Mouse (Mus musculus) lung, postnatal 0 days (tissue): ENCODE data around the gene Fgd2. TPM values are rescaled to one million over a fixed set of nuclear protein-coding genes. Genes with fewer than 3 reads are reported as not detected.
A peak's percentile ranks its signal among the peaks of the same experiment; 100 is the strongest.
"Not testable (repeated sequence)": the region's sequence is repeated elsewhere in the genome, so short reads cannot be mapped to it uniquely, and the experiment has no call there.

Experiments
- ATAC-seq: fragments of 200-750 bp; cut with Nextera tagmentation; 2 replicates; pipeline ENCODE4 v1.8.0; 2017; ENCODE audit warnings: moderate library complexity
- DNase-seq: peaks from one replicate; pipeline ENCODE4 v3.0.0-alpha.2; 2016; ENCODE audit warnings: low spot score
- H3K27ac ChIP-seq: fragments of 300-500 bp; sonication (generic); 2 replicates; pipeline ENCODE4 v1.5.1; 2014; ENCODE audit warnings: antibody characterized with exemption, mild to moderate bottlenecking, low read length, mixed read lengths
- H3K27me3 ChIP-seq: fragments of 300-500 bp; sonication (generic); replicated peaks from 2 replicates; pipeline ENCODE4 v1.6.1; 2014; ENCODE audit warnings: low read length, mixed read lengths; ENCODE audit not compliant: insufficient read depth
- H3K36me3 ChIP-seq: fragments of 300-500 bp; sonication (generic); 2 replicates; pipeline ENCODE4 v1.6.1; 2014; ENCODE audit warnings: low read length, mixed read lengths; ENCODE audit not compliant: insufficient read depth
- H3K4me1 ChIP-seq: fragments of 300-500 bp; sonication (generic); 2 replicates; pipeline ENCODE4 v1.6.1; 2014; ENCODE audit warnings: antibody characterized with exemption, low read depth, low read length, mixed read lengths; ENCODE audit not compliant: insufficient read depth
- H3K4me2 ChIP-seq: fragments of 300-500 bp; sonication (generic); replicated peaks from 2 replicates; pipeline ENCODE4 v1.6.1; 2014; ENCODE audit warnings: low read depth, mild to moderate bottlenecking, low read length, moderate library complexity, mixed read lengths
- H3K4me3 ChIP-seq: fragments of 300-500 bp; sonication (generic); 2 replicates; pipeline ENCODE4 v1.5.1; 2014; ENCODE audit warnings: low read depth, low read length
- H3K9ac ChIP-seq: fragments of 300-500 bp; sonication (generic); replicated peaks from 2 replicates; pipeline ENCODE4 v1.6.1; 2014; ENCODE audit warnings: low read depth, mild to moderate bottlenecking
- H3K9me3 ChIP-seq: fragments of 300-500 bp; sonication (generic); 2 replicates; pipeline ENCODE4 v1.6.1; 2016; ENCODE audit warnings: low read length, mixed read lengths
- CTCF ChIP-seq: IDR thresholded peaks from 2 replicates; pipeline ENCODE4 v1.5.1; 2016; ENCODE audit warnings: antibody characterized with exemption, mild to moderate bottlenecking
- EP300 ChIP-seq: IDR thresholded peaks from 2 replicates; pipeline ENCODE4 v1.6.1; 2016; ENCODE audit warnings: antibody characterized with exemption, mild to moderate bottlenecking, control low read depth
- WGBS: fragments of 180-500 bp; shearing (Covaris S2); extraction: QIAGEN DNeasy Blood & Tissue Kit; methylation state at CpG from one replicate; pipeline ENCODE4 v1.1.7; 2014; 5-methylcytosine and 5-hydroxymethylcytosine counted together
- polyA plus RNA-seq: library from polyadenylated mRNA; unstranded; fragments of >200 nt; fragmentation: Nextera tagmentation; extraction: Ambion mirVana; gene quantifications from 2 replicates; pipeline ENCODE4 v1.2.1, GENCODE M21; 2015

Gene Fgd2
- polyA plus RNA-seq, 1 experiment from 2014 or later: 11.9 TPM

DNA sequence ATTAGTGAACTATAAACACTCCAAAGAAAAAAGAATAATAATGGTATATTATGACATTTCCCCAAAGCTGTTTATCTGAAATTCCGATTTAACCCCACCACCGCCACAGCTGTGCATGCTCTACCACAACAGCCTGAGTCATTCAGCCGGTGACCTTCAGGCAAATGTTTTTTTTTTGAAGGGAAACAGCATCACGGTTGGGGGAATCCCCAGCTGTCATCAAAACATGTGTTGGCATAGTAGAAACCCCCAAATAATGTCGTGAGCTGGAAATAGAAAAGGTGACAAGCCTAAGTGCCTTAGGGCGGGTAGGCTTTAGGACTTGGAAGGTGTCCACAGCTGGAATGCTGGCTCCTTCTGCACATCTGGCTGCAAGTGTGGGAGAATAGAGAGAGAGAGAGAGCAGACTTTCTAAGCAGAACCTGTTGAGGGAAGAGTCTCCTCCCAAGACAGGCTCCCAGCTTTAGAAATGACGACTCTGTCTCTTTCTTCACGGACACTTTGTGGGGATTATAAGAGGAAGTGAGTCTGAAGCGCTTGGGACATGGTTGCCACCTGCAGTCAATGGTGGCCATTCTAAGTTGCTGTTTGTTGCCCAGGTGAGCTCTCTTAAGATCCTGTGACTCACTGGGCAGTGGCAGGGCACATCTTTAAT, 33.5 kb downstream of the Fgd2 start:
- no peak overlapping the region for H3K4me2 ChIP-seq
- no peak overlapping the region for H3K9ac ChIP-seq
- H3K27me3 ChIP-seq: no peaks in the 10 kb centered on the region
- H3K27ac ChIP-seq: peak overlapping the region; percentile 73
- H3K4me1 ChIP-seq: peaks cover 24% of the 10 kb centered on the region; the same call in 1 of the 2 replicates
- no peaks in the 10 kb centered on the region for H3K9me3 ChIP-seq
- ATAC-seq: no peak
- 44% methylated on average over 9 of the region's 9 CpGs for WGBS
- no peak for TF ChIP-seq CTCF
- no peak for TF ChIP-seq EP300
- H3K36me3 ChIP-seq: no peaks in the 10 kb centered on the region
- no peak for DNase-seq
- no peak overlapping the region for H3K4me3 ChIP-seq

DNA sequence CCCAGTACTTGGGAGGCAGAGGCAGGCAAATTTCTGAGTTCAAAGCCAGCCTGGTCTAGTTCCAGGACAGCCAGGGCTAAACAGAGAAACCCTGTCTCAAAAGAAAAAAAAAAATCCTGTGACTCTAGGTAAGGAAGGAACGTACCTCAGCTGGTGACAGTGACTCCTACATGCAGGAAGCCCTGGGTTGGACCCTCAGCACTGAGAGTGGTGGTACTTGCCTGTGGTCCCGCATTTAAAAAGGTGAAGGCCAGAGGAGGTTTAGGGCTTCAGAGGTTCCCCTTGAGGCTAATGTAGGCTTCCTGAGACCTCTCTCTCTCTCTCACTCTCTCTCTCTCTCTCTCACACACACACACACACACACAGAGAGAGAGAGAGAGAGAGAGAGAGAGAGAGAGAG, 34.0 kb downstream of the Fgd2 start:
- Histone ChIP-seq H3K4me1 (peaks cover 24% of the 10 kb centered on the region; the same call in 1 of the 2 replicates), H3K27ac (peak overlapping the region; percentile 73)
- ATAC-seq, H3K9me3 ChIP-seq, H3K4me3 ChIP-seq, H3K9ac ChIP-seq, DNase-seq, H3K27me3 ChIP-seq, H3K4me2 ChIP-seq, H3K36me3 ChIP-seq: not testable (repeated sequence)
- 68% methylated on average over 2 of the region's 2 CpGs for WGBS

DNA sequence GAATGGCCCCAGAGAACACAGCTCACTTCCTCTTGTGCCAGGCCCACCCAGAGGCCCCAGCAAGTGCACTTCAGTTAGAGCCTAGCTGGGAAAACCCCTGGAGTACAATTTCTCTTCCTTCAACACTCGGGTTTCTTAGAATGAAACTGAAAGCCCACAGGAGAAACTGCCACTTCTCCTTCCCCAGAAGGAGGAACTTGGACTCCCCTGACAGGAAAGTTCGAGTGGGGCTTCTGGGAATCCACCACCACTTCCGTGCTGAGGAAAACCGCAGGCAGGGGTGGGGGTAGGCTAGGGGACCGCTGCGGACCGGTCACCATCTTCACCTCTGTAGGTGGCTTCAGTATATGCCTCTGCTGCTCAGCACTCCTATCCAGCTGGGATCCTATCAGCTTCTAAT, 34.7 kb downstream of the Fgd2 start:
- H3K9me3 ChIP-seq: no peaks in the 10 kb centered on the region
- ATAC-seq: peak; percentile 49
- peak overlapping the region; percentile 22; the same call in 1 of the 2 replicates for H3K4me2 ChIP-seq
- no peak overlapping the region for H3K4me3 ChIP-seq
- peak overlapping the region; percentile 73 for H3K27ac ChIP-seq
- TF ChIP-seq CTCF (no peak), EP300 (peak; percentile 83)
- WGBS: 31% methylated on average over 7 of the region's 7 CpGs
- peaks cover 24% of the 10 kb centered on the region; the same call in 1 of the 2 replicates for H3K4me1 ChIP-seq
- H3K9ac ChIP-seq: no peak overlapping the region
- H3K36me3 ChIP-seq: no peaks in the 10 kb centered on the region
- peak; percentile 85 for DNase-seq
- H3K27me3 ChIP-seq: no peaks in the 10 kb centered on the region

DNA sequence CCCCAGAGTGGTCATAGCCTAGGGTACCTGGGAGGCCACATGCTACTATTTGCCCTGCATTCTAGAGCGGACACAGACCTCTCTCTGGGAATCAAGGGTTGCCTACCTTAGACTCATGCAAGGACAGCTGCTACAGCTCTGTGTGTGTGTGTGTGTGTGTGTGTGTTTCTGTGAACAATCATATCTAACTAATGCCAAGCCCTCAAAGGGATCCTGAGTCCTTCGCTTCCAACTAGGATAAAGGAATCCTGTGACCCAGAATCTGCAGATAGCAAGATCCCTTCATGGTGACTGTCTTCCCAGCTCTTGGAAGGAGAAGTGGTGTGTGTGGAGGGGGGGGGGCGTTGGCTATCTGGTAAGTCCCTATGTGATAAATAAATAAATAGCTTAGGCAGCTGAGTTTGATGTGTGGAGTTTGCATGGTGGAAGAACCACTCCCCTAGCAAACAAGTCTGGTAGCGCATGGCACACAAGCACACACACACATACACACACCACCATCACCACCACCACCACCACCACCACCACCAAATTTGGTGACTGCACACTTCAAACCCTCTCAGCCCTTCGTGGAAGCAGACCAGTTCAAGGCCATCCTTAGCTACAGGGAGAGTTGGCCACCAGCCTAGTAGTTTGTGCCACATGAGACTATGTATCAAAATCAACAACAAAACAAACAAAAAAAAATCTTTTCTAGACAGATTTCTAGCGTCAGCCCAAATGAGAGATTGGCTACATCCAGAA, 35.5 kb downstream of the Fgd2 start:
- no peak overlapping the region for H3K27ac ChIP-seq
- no peak for DNase-seq
- H3K9me3 ChIP-seq: no peaks in the 10 kb centered on the region
- H3K9ac ChIP-seq: no peak overlapping the region
- no peaks in the 10 kb centered on the region for H3K27me3 ChIP-seq
- no peak for TF ChIP-seq EP300
- no peak for TF ChIP-seq CTCF
- H3K4me3 ChIP-seq: no peak overlapping the region
- peaks cover 24% of the 10 kb centered on the region; the same call in 1 of the 2 replicates for H3K4me1 ChIP-seq
- WGBS: 59% methylated on average over 6 of the region's 6 CpGs
- H3K4me2 ChIP-seq: no peak overlapping the region
- ATAC-seq: no peak
- H3K36me3 ChIP-seq: no peaks in the 10 kb centered on the region

DNA sequence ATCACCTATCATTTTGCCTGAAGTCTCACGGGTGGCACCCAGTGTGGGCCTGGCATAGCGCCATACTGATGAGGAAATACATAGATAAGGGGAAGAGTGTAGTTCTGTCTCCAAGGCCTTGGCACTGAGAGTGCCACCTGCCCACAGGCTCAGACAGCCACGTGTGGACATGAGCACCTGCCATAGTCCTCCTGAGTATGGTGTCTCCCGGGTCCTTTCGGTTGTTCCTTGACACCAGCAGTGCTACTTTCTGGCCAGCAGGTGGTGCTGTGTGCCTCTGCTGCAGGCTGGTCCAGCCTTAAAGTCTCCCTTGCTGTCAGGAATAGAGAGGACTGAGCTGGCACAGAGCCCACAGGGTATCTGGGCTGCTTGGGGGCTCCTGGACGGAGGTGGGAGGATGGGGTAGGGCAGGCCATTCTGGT, 36.1 kb downstream of the Fgd2 start:
- H3K9me3 ChIP-seq: no peaks in the 10 kb centered on the region
- DNase-seq (peak; percentile 91), ATAC-seq (peak; percentile 59)
- 15% methylated on average over 6 of the region's 6 CpGs for WGBS
- H3K27me3 ChIP-seq: no peaks in the 10 kb centered on the region
- H3K4me3 ChIP-seq: no peak overlapping the region
- peaks cover 24% of the 10 kb centered on the region; the same call in 1 of the 2 replicates for H3K4me1 ChIP-seq
- TF ChIP-seq EP300 (peak; percentile 34; the same call in 1 of the 2 replicates), CTCF (peak; percentile 99)
- H3K36me3 ChIP-seq: no peaks in the 10 kb centered on the region
- no peak overlapping the region for H3K4me2 ChIP-seq
- no peak overlapping the region for H3K9ac ChIP-seq
- no peak overlapping the region for H3K27ac ChIP-seq
